Mouse (Mus musculus) midbrain, embryonic 10.5 days (tissue): Measurements from ENCODE around the gene Map1s. TPM values are rescaled to one million over a fixed set of nuclear protein-coding genes. Genes with fewer than 3 reads are reported as not detected.

ENCODE experiments used
- DNase-seq: peaks from one replicate; pipeline ENCODE4 v3.0.0-alpha.2; 2017; ENCODE audit warnings: low spot score
- H3K27ac ChIP-seq: fragments of 300-500 bp; sonication (generic); replicated peaks from 2 replicates; pipeline ENCODE4 v1.5.1; 2016; ENCODE audit warnings: mild to moderate bottlenecking
- H3K27me3 ChIP-seq: fragments of 300-500 bp; sonication (generic); 2 replicates; pipeline ENCODE4 v1.6.1; 2016; ENCODE audit warnings: low read depth, mild to moderate bottlenecking; ENCODE audit not compliant: poor library complexity, severe bottlenecking
- H3K36me3 ChIP-seq: fragments of 300-500 bp; sonication (generic); 2 replicates; pipeline ENCODE4 v1.6.1; 2016; ENCODE audit warnings: mild to moderate bottlenecking, moderate library complexity
- H3K4me1 ChIP-seq: fragments of 300-500 bp; sonication (generic); 2 replicates; pipeline ENCODE4 v1.6.1; 2016
- H3K4me3 ChIP-seq: fragments of 300-500 bp; sonication (generic); 2 replicates; pipeline ENCODE4 v1.5.1; 2016; ENCODE audit warnings: mild to moderate bottlenecking, moderate library complexity
- H3K9me3 ChIP-seq: fragments of 300-500 bp; sonication (generic); replicated peaks from 2 replicates; pipeline ENCODE4 v1.6.1; 2016; ENCODE audit warnings: mild to moderate bottlenecking
- WGBS: fragments of 180-500 bp; shearing (Covaris S2); methylation state at CpG from one replicate; pipeline ENCODE4 v1.1.7; 2016; 5-methylcytosine and 5-hydroxymethylcytosine counted together
- polyA plus RNA-seq: library from polyadenylated mRNA; unstranded; fragments of >200 nt; fragmentation: Nextera tagmentation; extraction: Ambion mirVana; gene quantifications from 2 replicates; pipeline ENCODE4 v1.2.1, GENCODE M21; 2016

Map1s gene
- polyA plus RNA-seq, 1 experiment from 2014 or later: 69.4 TPM

GRCm38 (mm10) chr8:70884186-70884585 lies 21.5 kb upstream of the Map1s start:
- WGBS: 95% methylated on average over 4 of the region's 4 CpGs
- peaks cover 30% of the 10 kb centered on the region for H3K27me3 ChIP-seq

GRCm38 (mm10) chr8:70884683-70885082 lies 21.0 kb upstream of the Map1s start:
- peaks cover 35% of the 10 kb centered on the region for H3K27me3 ChIP-seq
- WGBS: 90% methylated on average over 10 of the region's 10 CpGs
- no peak overlapping the region for H3K27ac ChIP-seq

More at GRCm38 (mm10) chr8:70884186-70884585, 21.5 kb upstream of the Map1s start:
- H3K4me3 ChIP-seq: no peak overlapping the region
- DNase-seq: no peak
- H3K9me3 ChIP-seq: no peaks in the 10 kb centered on the region
- H3K27ac ChIP-seq: no peak overlapping the region
- no peaks in the 10 kb centered on the region for H3K36me3 ChIP-seq
- H3K4me1 ChIP-seq: peaks cover 29% of the 10 kb centered on the region

DNA sequence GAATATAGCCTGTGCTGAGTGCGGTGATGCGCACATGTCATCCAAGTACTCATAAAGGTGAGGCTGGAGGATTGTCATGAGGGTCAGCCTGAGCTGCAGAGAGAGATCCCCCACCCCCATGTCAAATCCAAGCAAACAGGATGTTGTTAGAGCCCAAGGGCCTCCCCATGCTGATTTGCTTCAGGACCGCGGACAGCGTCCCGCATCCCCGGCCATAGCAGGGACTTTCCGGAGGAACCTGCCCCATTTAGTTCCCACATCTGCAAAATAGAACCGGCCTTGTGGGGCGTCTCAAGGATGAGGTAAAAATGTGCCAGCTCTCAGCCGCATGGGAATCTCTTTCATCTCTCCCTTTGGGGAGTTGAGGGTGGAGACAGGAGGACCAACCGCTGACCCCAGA lies 20.1 kb upstream of the Map1s start:
- WGBS: 17% methylated on average over 12 of the region's 12 CpGs
- no peaks in the 10 kb centered on the region for H3K36me3 ChIP-seq
- H3K27me3 ChIP-seq: peaks cover 45% of the 10 kb centered on the region
- H3K4me3 ChIP-seq: no peak overlapping the region
- no peak overlapping the region for H3K27ac ChIP-seq
- H3K9me3 ChIP-seq: no peaks in the 10 kb centered on the region
- DNase-seq: no peak
- H3K4me1 ChIP-seq: peaks cover 14% of the 10 kb centered on the region

More at GRCm38 (mm10) chr8:70884683-70885082, 21.0 kb upstream of the Map1s start:
- no peak overlapping the region for H3K4me3 ChIP-seq
- no peak for DNase-seq
- peaks cover 24% of the 10 kb centered on the region for H3K4me1 ChIP-seq
- H3K36me3 ChIP-seq: no peaks in the 10 kb centered on the region
- no peaks in the 10 kb centered on the region for H3K9me3 ChIP-seq

DNA sequence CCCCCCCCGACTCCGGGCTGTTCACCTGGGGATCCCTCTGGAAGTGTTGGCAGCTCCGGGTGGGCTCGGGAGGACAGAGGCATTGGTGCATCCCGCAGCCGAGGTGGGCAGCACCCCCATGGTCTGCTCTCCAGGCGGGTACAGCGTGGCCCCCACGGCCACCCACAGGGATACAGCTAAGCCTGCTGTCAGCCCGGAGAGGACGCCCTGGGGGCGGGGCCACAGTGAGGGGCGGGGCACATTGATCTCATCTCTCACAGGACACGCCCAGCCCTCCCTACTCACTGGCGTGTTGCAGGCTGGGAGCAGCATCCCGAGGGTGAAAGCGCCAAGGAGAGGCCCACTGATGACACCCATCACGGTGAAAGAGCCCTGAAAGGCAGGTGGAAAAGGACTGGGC lies 18.1 kb upstream of the Map1s start:
- H3K4me3 ChIP-seq: peak overlapping the region; percentile 41
- WGBS: 8% methylated on average over 18 of the region's 18 CpGs

GRCm38 (mm10) chr8:70890656-70891055 lies 15.1 kb upstream of the Map1s start:
- Histone ChIP-seq H3K36me3 (peaks cover 28% of the 10 kb centered on the region), H3K27me3 (peaks cover 83% of the 10 kb centered on the region), H3K4me1 (peaks cover 37% of the 10 kb centered on the region), H3K4me3 (0 out of 2 replicates have a peak overlapping the region, but pooled peaks have one; percentile 2), H3K9me3 (no peaks in the 10 kb centered on the region), H3K27ac (no peak overlapping the region)
- DNase-seq: no peak
- WGBS: 94% methylated on average over 5 of the region's 5 CpGs

More for the DNA sequence above, 18.1 kb upstream of the Map1s start:
- H3K4me1 ChIP-seq: peaks cover 26% of the 10 kb centered on the region
- DNase-seq: peak; percentile 60
- H3K36me3 ChIP-seq: no peaks in the 10 kb centered on the region
- no peaks in the 10 kb centered on the region for H3K9me3 ChIP-seq
- peaks cover 65% of the 10 kb centered on the region for H3K27me3 ChIP-seq
- H3K27ac ChIP-seq: 0 out of 2 replicates have a peak overlapping the region, but pooled peaks have one; percentile 49

DNA sequence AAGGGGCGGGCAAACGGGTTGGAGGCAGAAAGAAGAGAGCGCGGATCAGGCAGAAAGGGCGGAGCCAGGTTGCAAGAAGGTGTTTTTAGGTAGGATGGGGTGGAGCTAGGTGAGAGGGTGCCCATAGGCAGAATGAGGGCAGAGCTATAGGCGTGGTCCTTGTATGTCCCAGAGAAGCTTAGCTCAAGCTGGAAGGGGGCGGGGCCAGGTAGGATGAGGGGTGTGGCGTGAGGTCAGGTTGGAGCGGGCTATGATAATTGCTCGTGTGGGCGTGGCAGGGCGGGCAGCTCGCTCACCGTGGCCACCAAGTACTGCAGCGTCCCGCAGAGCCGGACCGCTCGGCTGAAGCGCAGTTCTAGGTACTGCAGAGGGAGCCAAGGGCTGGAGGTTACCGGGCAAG lies 14.4 kb upstream of the Map1s start:
- Histone ChIP-seq H3K27me3 (peaks cover 77% of the 10 kb centered on the region), H3K4me1 (peaks cover 44% of the 10 kb centered on the region), H3K9me3 (no peaks in the 10 kb centered on the region), H3K36me3 (peaks cover 35% of the 10 kb centered on the region), H3K4me3 (0 out of 2 replicates have a peak overlapping the region, but pooled peaks have one; percentile 9), H3K27ac (no peak overlapping the region)
- DNase-seq: no peak
- 4% methylated on average over 21 of the region's 21 CpGs for WGBS

- DNase-seq: peak; percentile 57
- Histone ChIP-seq H3K36me3 (peaks cover 35% of the 10 kb centered on the region), H3K9me3 (no peaks in the 10 kb centered on the region), H3K27ac (0 out of 2 replicates have a peak within 1 kb of the TSS, but pooled peaks have one; percentile 33), H3K4me1 (peaks cover 43% of the 10 kb centered on the region), H3K27me3 (peaks cover 73% of the 10 kb centered on the region), H3K4me3 (peak within 1 kb of the TSS; percentile 46)
- 2% methylated on average over 80 of the region's 80 CpGs for WGBS
Observed at GRCm38 (mm10) chr8:70892022-70892895, 13.5 kb upstream of the Map1s start, which contains the start of gene Slc5a5. Gene Slc5a5 (minus strand): TSS chr8:70892757.

GRCm38 (mm10) chr8:70892896-70893655 lies 12.7 kb upstream of the Map1s start:
- Histone ChIP-seq H3K4me3 (peak overlapping the region; percentile 46), H3K4me1 (peaks cover 35% of the 10 kb centered on the region), H3K27me3 (peaks cover 71% of the 10 kb centered on the region), H3K27ac (no peak overlapping the region), H3K36me3 (peaks cover 35% of the 10 kb centered on the region), H3K9me3 (no peaks in the 10 kb centered on the region)
- WGBS: 30% methylated on average over 20 of the region's 20 CpGs
- peak; percentile 54 for DNase-seq

GRCm38 (mm10) chr8:70893656-70894384 lies 11.9 kb upstream of the Map1s start:
- Histone ChIP-seq H3K9me3 (no peaks in the 10 kb centered on the region), H3K27me3 (peaks cover 64% of the 10 kb centered on the region), H3K36me3 (peaks cover 35% of the 10 kb centered on the region), H3K27ac (no peak overlapping the region), H3K4me1 (peaks cover 41% of the 10 kb centered on the region), H3K4me3 (peak overlapping the region; percentile 46; the same call in 1 of the 2 replicates)
- WGBS: 35% methylated on average over 12 of the region's 12 CpGs
- peak; percentile 88 for DNase-seq

DNA sequence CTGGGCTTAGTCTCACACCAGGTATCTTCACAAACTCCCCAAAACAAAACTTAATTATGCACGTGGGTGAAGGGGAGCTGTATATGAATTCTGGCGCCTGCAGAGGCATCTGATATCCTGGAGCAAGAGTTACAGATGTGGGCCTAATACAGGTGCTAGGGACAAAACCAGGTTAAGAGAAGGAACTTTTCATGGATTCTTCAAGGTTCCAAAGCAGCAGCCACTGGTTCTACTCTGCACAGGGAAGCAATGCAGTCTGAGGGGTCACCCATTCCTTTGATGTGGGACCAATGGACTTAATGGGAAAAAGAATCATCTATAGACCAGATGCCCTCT lies 11.4 kb upstream of the Map1s start:
- Histone ChIP-seq H3K9me3 (no peaks in the 10 kb centered on the region), H3K27me3 (peaks cover 58% of the 10 kb centered on the region), H3K4me3 (0 out of 2 replicates have a peak overlapping the region, but pooled peaks have one; percentile 46), H3K36me3 (peaks cover 35% of the 10 kb centered on the region), H3K4me1 (peaks cover 41% of the 10 kb centered on the region), H3K27ac (no peak overlapping the region)
- no peak for DNase-seq
- WGBS: 69% methylated on average over 2 of the region's 2 CpGs

GRCm38 (mm10) chr8:70894771-70895545 lies 10.8 kb upstream of the Map1s start:
- Histone ChIP-seq H3K4me3 (peak overlapping the region; percentile 86; the same call in 1 of the 2 replicates), H3K27ac (no peak overlapping the region; the same call in 1 of the 2 replicates), H3K9me3 (no peaks in the 10 kb centered on the region), H3K4me1 (peaks cover 41% of the 10 kb centered on the region), H3K36me3 (peaks cover 35% of the 10 kb centered on the region), H3K27me3 (peaks cover 52% of the 10 kb centered on the region)
- DNase-seq: no peak
- WGBS: 91% methylated on average over 8 of the region's 8 CpGs
